Mouse (Mus musculus): ENCODE results near the gene St6galnac3.

DNA sequence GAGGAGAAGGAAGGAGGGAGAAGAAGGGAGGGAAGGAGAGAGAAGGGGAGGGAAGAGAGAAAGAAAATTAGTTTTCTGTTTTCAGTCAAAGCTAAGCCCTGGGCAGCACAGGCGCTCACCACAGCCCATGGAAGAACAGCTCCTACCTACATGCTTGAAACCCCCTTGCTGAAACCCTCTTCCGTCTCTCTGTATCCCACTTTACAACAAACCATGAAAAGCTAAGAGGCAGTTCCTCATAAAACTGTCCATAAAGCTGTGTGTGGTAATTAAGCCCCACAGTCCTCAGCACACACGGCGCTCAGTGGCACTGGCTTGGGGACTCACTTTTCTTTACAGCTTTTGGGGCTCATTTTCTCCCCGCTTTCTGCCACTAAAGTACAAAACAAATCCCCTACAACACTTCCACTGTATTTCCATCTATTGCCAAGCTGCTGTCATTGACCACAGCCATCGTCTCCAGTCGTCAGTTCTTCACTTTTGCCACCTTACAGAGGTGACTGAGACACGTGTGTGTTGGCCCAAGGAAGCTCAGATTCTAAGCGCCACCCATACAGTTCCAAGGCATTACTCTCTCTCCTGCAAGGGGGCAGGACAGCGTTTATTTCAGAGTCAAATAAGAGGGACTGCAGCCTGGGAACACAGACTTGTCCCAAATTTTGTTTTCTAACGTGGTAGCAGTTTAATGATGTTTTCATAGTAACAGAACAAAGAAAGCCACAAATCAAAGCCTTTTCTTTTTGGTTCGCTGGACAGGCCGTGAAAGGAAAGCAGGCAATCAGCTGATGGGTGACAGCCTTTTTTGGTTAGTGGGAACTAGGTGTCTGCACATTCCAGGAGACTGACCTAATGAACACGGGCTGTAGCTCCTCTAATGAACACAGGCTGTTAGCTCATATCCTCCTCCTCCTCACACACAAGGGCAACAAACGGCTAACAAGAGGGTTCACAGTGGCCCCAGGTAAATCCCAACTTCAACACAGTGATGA is 22.9 kb downstream of the St6galnac3 start:
- TF ChIP-seq CHD2 (IDR thresholded peaks at IDR 0.05; ENCODE audit: low read length) (no peak), EP300 (IDR thresholded peaks at IDR 0.05; ENCODE audit: low read length) (no peak), KAT2A (IDR thresholded peaks at IDR 0.05; ENCODE audit: insufficient replicate concordance, low read length) (no peak)

Measured in CH12.LX (cell line).